Mouse (Mus musculus) kidney, adult 8-10 months (tissue): Measurements from ENCODE around the gene Olfr370.
A peak's percentile ranks its signal among the peaks of the same experiment; 100 is the strongest.

Experiments used
- DNase-seq, 2 experiments: peaks; one replicate each; pipeline ENCODE4 v3.0.0; 2022

Gene Olfr370

GRCm38 (mm10) chr8:83575561-83576515 lies 40.3 kb downstream of the Olfr370 start:
- DNase-seq: no peak

- no peak for DNase-seq
Measured at GRCm38 (mm10) chr8:83576516-83576895, 40.9 kb downstream of the Olfr370 start.

DNA sequence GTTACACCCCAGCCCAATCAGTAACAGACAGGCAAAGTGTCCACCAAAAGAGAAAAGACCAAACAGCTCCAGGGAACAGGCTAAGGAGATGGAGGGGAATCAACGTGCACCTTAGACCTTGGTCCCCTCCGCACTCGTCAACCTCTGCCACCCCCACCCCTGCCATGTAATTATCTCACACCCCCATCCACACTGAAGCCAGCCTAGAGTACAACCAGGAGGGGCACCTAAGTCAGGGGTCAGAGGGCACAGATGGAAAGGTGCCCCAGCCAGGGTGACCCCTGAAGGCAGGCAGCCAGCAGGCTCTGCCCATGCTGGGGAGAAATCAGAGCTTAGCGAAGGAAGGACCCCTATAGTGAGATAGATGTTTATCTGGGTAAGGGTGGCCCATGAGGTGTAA lies 41.3 kb downstream of the Olfr370 start:
- DNase-seq: no peak

DNA sequence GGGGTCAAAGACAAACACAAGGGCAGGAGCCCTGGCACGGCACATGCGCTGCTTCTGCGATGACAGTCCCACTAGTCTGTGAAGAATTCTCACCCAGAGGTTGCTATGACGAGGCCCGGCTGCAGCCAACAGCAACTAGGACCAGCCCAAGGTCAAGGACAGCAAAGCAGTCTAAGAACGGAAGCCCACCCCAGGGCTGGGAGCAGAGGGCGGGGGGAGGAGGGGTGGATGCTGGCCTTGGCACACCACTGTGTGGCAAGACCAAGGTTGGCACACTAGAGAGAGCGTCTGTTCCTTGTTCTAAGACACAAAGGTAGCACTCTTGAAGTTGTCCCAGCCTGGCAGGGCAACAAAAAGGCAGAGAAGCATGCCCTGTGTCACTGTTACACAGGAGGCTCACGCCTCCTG lies 41.8 kb downstream of the Olfr370 start:
- no peak for DNase-seq

GRCm38 (mm10) chr8:83578131-83579055 lies 42.8 kb downstream of the Olfr370 start:
- DNase-seq: no peak

DNA sequence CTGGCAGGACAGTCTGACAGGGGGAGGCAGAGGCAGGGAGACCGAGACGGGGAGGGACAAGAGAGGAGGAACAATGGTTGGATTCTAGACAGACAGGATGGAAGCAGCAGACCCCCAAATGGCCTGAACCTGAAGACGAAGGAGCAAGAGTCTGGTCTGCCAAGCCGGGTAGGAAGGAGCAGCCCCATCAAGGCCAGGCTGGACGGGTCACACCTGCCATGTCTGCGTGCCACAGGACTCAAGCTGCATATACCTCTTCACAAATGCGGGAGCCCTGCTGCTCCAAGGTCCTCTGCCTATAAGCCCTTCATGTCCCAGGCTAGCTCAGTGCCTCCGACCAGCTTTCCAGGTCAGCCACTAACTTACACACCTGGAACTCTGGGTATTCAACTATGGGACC lies 44.1 kb downstream of the Olfr370 start:
- DNase-seq: no peak

- no peak for DNase-seq
Measured at GRCm38 (mm10) chr8:83580826-83581225, 45.2 kb downstream of the Olfr370 start.

DNA sequence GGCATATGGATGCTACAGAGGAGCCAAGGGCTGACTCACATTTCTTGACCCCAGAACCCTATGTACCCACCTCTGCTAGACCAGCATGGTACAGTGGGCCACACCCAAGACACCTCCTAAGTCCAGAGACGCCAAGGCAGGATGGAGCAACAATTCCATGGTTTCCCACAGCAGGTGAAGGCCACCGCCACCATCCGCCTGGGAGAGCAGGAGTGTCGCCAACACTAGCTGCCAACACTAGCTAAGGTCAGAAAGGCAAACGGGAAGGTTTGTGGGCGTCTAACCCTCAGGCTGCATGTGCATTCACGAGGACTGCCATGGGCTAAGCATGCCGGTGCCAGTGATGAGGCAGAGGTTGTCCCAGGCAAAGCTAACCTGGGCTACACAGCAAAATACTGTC lies 46.6 kb downstream of the Olfr370 start:
- no peak for DNase-seq

GRCm38 (mm10) chr8:83583236-83583635 lies 47.7 kb downstream of the Olfr370 start:
- DNase-seq: no peak

- no peak for DNase-seq
Measured at GRCm38 (mm10) chr8:83584771-83585170, 49.2 kb downstream of the Olfr370 start.

DNA sequence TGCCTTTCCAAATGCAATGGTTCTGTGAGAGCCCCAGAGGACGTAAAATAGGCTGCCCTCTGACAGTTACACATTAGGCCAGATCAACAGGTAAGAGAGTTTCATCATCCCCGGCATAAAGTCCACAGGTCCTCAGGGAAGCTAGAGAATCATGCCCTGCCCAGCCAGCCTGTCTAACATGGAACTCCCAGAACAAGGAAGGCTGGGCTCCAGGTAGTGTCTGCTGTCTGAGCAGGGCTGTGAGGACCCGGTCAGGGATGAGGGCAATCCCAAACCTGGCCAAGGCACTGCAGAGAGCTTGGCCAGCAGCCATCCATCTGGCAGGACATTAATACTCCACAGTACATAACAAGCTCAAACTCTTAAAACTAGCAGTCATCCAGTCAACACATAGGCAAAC lies 49.8 kb downstream of the Olfr370 start:
- peak in 1 of 2 experiments; percentile 49 for DNase-seq

- DNase-seq: no peak
Measured at GRCm38 (mm10) chr8:83587644-83588043, 52.1 kb downstream of the Olfr370 start.

GRCm38 (mm10) chr8:83588886-83589285 lies 53.3 kb downstream of the Olfr370 start:
- DNase-seq: no peak

DNA sequence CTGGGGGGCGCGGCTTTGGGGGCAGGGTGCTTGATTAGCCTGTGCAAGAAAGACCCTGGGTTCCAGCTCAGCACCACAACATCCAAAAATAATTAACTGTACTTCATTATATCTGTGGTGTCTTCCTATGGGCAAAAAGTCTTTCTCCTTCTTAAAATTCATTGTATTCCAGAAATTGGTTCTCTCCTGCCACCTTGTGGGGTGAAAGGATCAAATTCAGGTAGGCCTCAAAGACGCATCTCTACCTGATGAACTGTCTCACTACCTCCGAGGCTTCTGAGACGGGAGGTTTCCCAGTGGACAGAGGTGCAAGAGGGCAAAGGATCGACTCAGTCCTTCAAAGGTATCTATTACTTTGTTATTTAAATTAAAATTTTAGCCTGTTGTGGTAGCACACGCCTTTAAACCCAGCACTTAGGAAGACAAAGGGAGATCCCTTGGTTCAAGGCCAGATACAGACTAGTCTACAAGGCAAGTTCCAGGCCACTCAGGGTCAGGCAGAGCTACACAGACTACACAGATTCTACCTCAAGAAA lies 55.0 kb downstream of the Olfr370 start:
- no peak for DNase-seq

- no peak for DNase-seq
Measured at GRCm38 (mm10) chr8:83592682-83593081, 57.1 kb downstream of the Olfr370 start.

- no peak for DNase-seq
Measured at GRCm38 (mm10) chr8:83593325-83594166, 58.0 kb downstream of the Olfr370 start.

- peak; percentile 96 to 97 for DNase-seq
Measured at GRCm38 (mm10) chr8:83594167-83595049, 58.8 kb downstream of the Olfr370 start.
